Mouse (Mus musculus) forebrain, embryonic 12.5 days (tissue): ENCODE results near the gene Pnkp. TPM values are rescaled to one million over a fixed set of nuclear protein-coding genes. Genes with fewer than 3 reads are reported as not detected.
A peak's percentile ranks its signal among the peaks of the same experiment; 100 is the strongest.
"Not testable (repeated sequence)": the region's sequence is repeated elsewhere in the genome, so short reads cannot be mapped to it uniquely, and the experiment has no call there.

Experiments used
- ATAC-seq: fragments of 200-750 bp; cut with Nextera tagmentation; 2 replicates; pipeline ENCODE4 v1.8.0; 2017; ENCODE audit warnings: moderate TSS enrichment; ENCODE audit not compliant: low FRiP score
- H3K27ac ChIP-seq: fragments of 300-500 bp; sonication (generic); 2 replicates; pipeline ENCODE4 v1.5.1; 2016; ENCODE audit warnings: mild to moderate bottlenecking
- H3K27me3 ChIP-seq: fragments of 300-500 bp; sonication (generic); 2 replicates; pipeline ENCODE4 v1.6.1; 2016; ENCODE audit warnings: mild to moderate bottlenecking
- H3K36me3 ChIP-seq: fragments of 300-500 bp; sonication (generic); replicated peaks from 2 replicates; pipeline ENCODE4 v1.6.1; 2016; ENCODE audit warnings: mild to moderate bottlenecking
- H3K4me1 ChIP-seq: fragments of 300-500 bp; sonication (generic); 2 replicates; pipeline ENCODE4 v1.6.1; 2016
- H3K4me2 ChIP-seq: fragments of 300-500 bp; sonication (generic); 2 replicates; pipeline ENCODE4 v1.6.1; 2016; ENCODE audit warnings: mild to moderate bottlenecking, moderate library complexity
- H3K4me3 ChIP-seq: fragments of 300-500 bp; sonication (generic); replicated peaks from 2 replicates; pipeline ENCODE4 v1.5.1; 2016; ENCODE audit warnings: mild to moderate bottlenecking
- H3K9ac ChIP-seq: fragments of 300-500 bp; sonication (generic); 2 replicates; pipeline ENCODE4 v1.6.1; 2016; ENCODE audit warnings: mild to moderate bottlenecking
- H3K9me3 ChIP-seq: fragments of 300-500 bp; sonication (generic); 2 replicates; pipeline ENCODE4 v1.6.1; 2016
- WGBS: fragments of 180-500 bp; shearing (Covaris S2); methylation state at CpG from one replicate; pipeline ENCODE4 v1.1.7; 2016; 5-methylcytosine and 5-hydroxymethylcytosine counted together
- polyA plus RNA-seq: library from polyadenylated mRNA; unstranded; fragments of >200 nt; fragmentation: Nextera tagmentation; extraction: Ambion mirVana; gene quantifications from 2 replicates; pipeline ENCODE4 v1.2.1, GENCODE M21; 2016

Pnkp gene
- polyA plus RNA-seq, 1 experiment from 2014 or later = 37.8 TPM

- Histone ChIP-seq H3K9me3 (no peaks in the 10 kb centered on the region), H3K4me3 (peak overlapping the region; percentile 76), H3K27ac (peak overlapping the region; percentile 100; the same call in 1 of the 2 replicates), H3K36me3 (peaks cover 46% of the 10 kb centered on the region), H3K27me3 (no peaks in the 10 kb centered on the region), H3K4me2 (peak overlapping the region; percentile 96), H3K4me1 (peaks cover 51% of the 10 kb centered on the region), H3K9ac (peak overlapping the region; percentile 98)
- 61% methylated on average over 9 of the region's 9 CpGs for WGBS
- ATAC-seq = no peak
Observed at GRCm38 (mm10) chr7:44867802-44868201, 10.9 kb downstream of the Pnkp start.

GRCm38 (mm10) chr7:44868465-44868864 is 11.5 kb downstream of the Pnkp start:
- peak overlapping the region; percentile 96 for H3K4me2 ChIP-seq
- ATAC-seq = no peak
- peaks cover 40% of the 10 kb centered on the region for H3K36me3 ChIP-seq
- WGBS = 6% methylated on average over 16 of the region's 16 CpGs
- H3K4me1 ChIP-seq = peaks cover 53% of the 10 kb centered on the region
- H3K27me3 ChIP-seq = no peaks in the 10 kb centered on the region
- no peaks in the 10 kb centered on the region for H3K9me3 ChIP-seq
- H3K4me3 ChIP-seq = peak overlapping the region; percentile 76
- H3K9ac ChIP-seq = peak overlapping the region; percentile 98
- peak overlapping the region; percentile 100 for H3K27ac ChIP-seq

- Histone ChIP-seq H3K4me1 (peaks cover 53% of the 10 kb centered on the region), H3K4me3 (peak overlapping the region; percentile 76), H3K27me3 (no peaks in the 10 kb centered on the region), H3K9me3 (no peaks in the 10 kb centered on the region), H3K36me3 (peaks cover 33% of the 10 kb centered on the region), H3K27ac (peak overlapping the region; percentile 100), H3K4me2 (peak overlapping the region; percentile 96), H3K9ac (peak overlapping the region; percentile 98)
- ATAC-seq = peak; percentile 47
- WGBS = under 1% methylated on average over 94 of the region's 108 CpGs
Observed at GRCm38 (mm10) chr7:44868919-44869696, 12.2 kb downstream of the Pnkp start.

DNA sequence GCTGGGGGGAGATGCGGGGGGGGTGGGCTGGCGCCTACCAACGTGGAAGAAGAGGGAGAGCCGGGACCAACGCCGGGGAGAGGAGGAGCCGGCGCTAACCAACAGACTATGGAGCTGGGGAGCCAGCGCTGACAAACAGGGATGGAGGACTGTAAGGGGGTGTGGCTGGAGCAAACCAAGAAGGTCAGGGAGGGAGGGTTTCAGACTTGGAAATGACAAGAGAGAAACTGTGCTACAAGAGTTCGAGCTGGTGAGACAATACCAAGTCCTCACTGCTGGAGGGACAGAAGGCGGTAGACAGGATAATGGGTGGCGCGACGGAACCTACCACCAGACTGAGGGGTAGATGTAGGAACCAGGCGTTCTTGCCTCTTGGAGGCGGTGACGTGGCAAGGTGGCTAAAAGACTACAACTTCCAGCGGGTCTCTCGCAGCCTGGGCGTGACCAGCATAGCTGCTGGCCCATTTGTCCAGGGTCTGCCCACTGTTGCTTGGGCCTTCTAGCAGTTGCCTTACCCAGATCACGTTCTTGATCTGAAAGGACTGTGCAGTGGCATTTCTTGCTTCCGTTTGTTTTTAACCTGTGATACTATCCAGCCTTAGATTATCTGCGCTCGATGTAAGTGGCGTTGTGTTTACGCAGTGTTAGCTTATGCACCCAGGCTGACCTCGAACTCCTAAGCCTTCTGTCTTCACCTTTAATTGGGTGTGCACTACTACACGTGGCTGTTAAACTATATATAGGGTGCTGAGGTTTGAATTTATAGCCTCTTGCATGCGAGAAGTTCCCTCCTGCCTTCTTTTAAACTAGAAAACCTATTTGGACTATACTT is 13.0 kb downstream of the Pnkp start, which contains the start of gene Ptov1:
Ptov1 (minus strand) TSS at position 92 of the 832 bp plus-strand sequence.
- 10% methylated on average over 29 of the region's 29 CpGs for WGBS
- peak within 1 kb of the TSS; percentile 98 for H3K9ac ChIP-seq
- peaks cover 25% of the 10 kb centered on the region for H3K36me3 ChIP-seq
- H3K27me3 ChIP-seq = no peaks in the 10 kb centered on the region
- H3K4me3 ChIP-seq = peak within 1 kb of the TSS; percentile 76
- H3K27ac ChIP-seq = peak within 1 kb of the TSS; percentile 100
- no peaks in the 10 kb centered on the region for H3K9me3 ChIP-seq
- peaks cover 48% of the 10 kb centered on the region for H3K4me1 ChIP-seq
- peak; percentile 94 for ATAC-seq
- H3K4me2 ChIP-seq = peak within 1 kb of the TSS; percentile 96

DNA sequence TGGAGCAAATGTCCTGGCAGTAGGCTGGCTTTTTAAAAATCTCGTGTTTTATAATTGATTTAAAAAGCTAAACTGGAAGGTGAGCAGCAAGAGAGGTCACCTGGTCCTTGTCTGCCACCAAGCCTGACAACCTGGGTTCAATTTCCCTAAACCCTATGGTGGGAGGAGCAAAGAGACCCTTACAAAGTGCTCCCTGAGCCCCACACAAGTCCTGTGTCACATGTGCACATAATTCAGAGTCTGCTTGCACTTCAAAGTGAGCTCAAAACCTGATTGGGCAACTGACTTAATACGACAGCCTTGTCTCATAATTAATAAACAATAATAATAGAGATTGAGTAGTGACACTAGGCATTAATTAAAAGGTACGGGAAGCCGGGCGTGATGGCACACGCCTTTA is 13.7 kb downstream of the Pnkp start:
- Histone ChIP-seq H3K4me2 (peak overlapping the region; percentile 96), H3K4me3 (peak overlapping the region; percentile 76), H3K9ac (0 out of 2 replicates have a peak overlapping the region, but pooled peaks have one; percentile 7), H3K27me3 (no peaks in the 10 kb centered on the region), H3K36me3 (peaks cover 18% of the 10 kb centered on the region), H3K9me3 (no peaks in the 10 kb centered on the region), H3K4me1 (peaks cover 42% of the 10 kb centered on the region), H3K27ac (peak overlapping the region; percentile 100)
- no peak for ATAC-seq
- WGBS = 77% methylated on average over 6 of the region's 6 CpGs

DNA sequence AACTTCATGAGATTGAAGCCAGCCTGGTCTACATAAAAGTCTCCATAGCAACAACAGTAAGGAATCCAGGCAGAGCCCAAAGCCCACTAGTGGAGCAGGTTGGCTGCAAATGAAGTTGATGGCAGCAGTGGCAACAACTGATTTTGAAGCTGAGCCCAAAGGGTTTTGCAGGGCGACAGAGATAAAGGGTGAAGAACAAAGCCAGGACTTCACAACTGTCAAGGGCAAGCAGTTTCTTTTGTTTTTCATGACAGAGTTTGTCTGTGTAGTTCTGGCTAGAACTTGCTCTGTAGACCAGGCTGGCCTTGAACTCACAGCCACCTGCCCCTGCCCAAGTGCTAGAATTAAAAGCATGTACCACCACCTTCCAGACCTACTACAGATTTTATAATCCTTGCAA is 14.2 kb downstream of the Pnkp start:
- Histone ChIP-seq H3K9ac (no peak overlapping the region; the same call in 1 of the 2 replicates), H3K4me3 (no peak overlapping the region; the same call in 1 of the 2 replicates), H3K36me3 (peaks cover 19% of the 10 kb centered on the region), H3K27me3 (no peaks in the 10 kb centered on the region), H3K4me2 (no peak overlapping the region), H3K27ac (peak overlapping the region; percentile 42; the same call in 1 of the 2 replicates), H3K9me3 (no peaks in the 10 kb centered on the region), H3K4me1 (peaks cover 36% of the 10 kb centered on the region)
- WGBS = 48% methylated on average over 1 of the region's 1 CpGs
- no peak for ATAC-seq

DNA sequence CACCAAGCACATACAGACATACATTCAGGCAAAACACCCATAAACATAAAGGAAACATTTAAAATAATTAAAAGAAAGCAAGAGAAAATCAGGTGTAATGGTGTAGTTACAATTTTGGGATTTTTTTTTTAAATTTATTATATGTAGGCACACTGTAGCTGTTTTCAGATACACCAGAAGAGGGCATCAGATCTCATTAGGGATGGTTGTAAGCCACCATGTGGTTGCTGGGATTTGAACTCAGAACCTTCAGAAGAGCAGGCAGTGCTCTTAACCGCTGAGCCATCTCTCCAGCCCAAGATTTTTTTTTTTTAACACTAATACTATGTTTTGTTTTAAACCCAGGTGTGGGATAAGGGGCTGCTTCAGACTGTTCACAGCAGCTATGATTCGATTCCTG is 14.8 kb downstream of the Pnkp start:
- not testable (repeated sequence) for H3K9me3 ChIP-seq, H3K4me3 ChIP-seq, H3K9ac ChIP-seq, H3K27me3 ChIP-seq, H3K27ac ChIP-seq, H3K4me2 ChIP-seq, ATAC-seq
- WGBS = 90% methylated on average over 2 of the region's 2 CpGs
- peaks cover 30% of the 10 kb centered on the region for H3K4me1 ChIP-seq
- peaks cover 19% of the 10 kb centered on the region for H3K36me3 ChIP-seq

DNA sequence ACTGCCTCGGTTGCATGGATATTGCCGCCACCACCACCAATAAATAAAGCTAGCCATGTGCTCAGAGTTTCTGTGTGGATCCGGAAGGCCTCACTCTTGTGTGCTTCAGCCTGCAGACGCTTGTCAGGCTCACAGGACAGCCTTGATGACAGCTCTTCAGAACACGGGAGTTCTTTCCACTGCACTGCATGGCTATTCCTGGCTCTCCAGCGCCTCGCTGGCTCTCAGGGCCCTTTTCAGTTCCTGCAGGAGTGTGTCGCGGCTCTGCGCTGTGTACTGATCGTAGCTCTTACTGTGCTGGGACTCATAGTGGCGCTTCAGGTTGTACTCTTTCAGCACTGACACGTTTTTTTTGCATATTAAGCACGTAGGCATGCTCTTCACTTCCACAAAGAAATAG is 20.9 kb downstream of the Pnkp start:
- Histone ChIP-seq H3K36me3 (peaks cover 70% of the 10 kb centered on the region), H3K9me3 (no peaks in the 10 kb centered on the region), H3K4me1 (peaks cover 1% of the 10 kb centered on the region; the same call in 1 of the 2 replicates), H3K4me3 (no peak overlapping the region), H3K4me2 (no peak overlapping the region), H3K27me3 (no peaks in the 10 kb centered on the region), H3K27ac (no peak overlapping the region), H3K9ac (no peak overlapping the region)
- WGBS = 91% methylated on average over 14 of the region's 14 CpGs
- ATAC-seq = no peak

- H3K9me3 ChIP-seq = no peaks in the 10 kb centered on the region
- no peak overlapping the region for H3K4me3 ChIP-seq
- no peaks in the 10 kb centered on the region for H3K27me3 ChIP-seq
- ATAC-seq = no peak
- peaks cover 85% of the 10 kb centered on the region for H3K36me3 ChIP-seq
- no peak overlapping the region for H3K9ac ChIP-seq
- H3K27ac ChIP-seq = no peak overlapping the region
- 93% methylated on average over 3 of the region's 3 CpGs for WGBS
- no peaks in the 10 kb centered on the region; the same call in 1 of the 2 replicates for H3K4me1 ChIP-seq
- H3K4me2 ChIP-seq = no peak overlapping the region
Observed at GRCm38 (mm10) chr7:44883036-44883435, 26.1 kb downstream of the Pnkp start.

- H3K4me2 ChIP-seq = no peak overlapping the region
- WGBS = 99% methylated on average over 5 of the region's 5 CpGs
- no peak overlapping the region for H3K4me3 ChIP-seq
- ATAC-seq = no peak
- no peaks in the 10 kb centered on the region; the same call in 1 of the 2 replicates for H3K4me1 ChIP-seq
- no peak overlapping the region for H3K9ac ChIP-seq
- peaks cover 85% of the 10 kb centered on the region for H3K36me3 ChIP-seq
- no peak overlapping the region for H3K27ac ChIP-seq
- H3K9me3 ChIP-seq = no peaks in the 10 kb centered on the region
- no peaks in the 10 kb centered on the region for H3K27me3 ChIP-seq
Observed at GRCm38 (mm10) chr7:44884637-44885036, 27.7 kb downstream of the Pnkp start.

DNA sequence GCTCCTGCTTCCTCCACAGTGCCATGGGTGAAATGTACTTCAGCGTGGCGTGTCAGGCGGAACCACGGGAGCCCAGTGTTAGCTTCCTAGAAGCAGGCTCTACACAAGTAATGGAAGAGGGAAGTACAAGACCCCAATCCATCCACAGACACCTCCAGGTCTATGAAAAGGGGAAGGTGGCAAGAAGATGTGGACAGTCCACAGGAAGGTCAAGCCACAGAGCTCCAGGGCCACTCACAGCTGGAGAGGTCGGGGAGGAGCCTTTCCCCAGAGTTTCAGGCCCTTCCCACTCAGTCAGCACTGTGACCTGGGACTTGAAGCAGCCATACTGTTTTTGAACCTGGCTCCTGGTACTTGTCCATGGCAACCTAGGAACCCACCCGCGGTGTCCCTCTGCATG is 30.0 kb downstream of the Pnkp start:
- Histone ChIP-seq H3K27me3 (no peaks in the 10 kb centered on the region), H3K4me2 (no peak overlapping the region), H3K27ac (no peak overlapping the region), H3K4me1 (peaks cover 17% of the 10 kb centered on the region), H3K9me3 (no peaks in the 10 kb centered on the region), H3K4me3 (no peak overlapping the region), H3K9ac (no peak overlapping the region), H3K36me3 (peaks cover 70% of the 10 kb centered on the region)
- no peak for ATAC-seq
- WGBS = 87% methylated on average over 7 of the region's 7 CpGs
